ENCODE assay signal across 7 mouse cellular contexts in the genomic region with DNA sequence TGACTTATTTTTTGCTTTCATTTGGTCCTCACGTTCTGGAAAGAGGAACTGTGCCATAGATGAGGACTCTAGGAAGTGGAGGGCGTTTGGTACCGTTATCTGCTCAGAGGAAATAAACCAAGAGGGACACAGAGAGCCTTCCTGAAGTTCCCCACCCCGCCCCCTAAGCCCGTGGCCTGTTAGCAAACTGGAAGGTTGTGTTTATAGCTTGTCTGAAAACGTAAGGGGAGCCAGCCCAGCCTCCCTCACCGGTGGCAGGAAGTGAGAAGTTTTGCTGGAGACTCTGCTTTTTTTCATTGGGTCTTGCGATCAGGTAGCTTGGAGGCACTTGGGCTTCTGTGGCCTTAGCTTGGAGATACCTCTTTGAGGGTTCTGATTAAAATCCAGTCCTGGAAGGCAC. TPM values are rescaled to one million over a fixed set of nuclear protein-coding genes. Genes with fewer than 3 reads are reported as not detected.
DNase-seq lines count a peak whose midpoint lies in the region; ATAC-seq and TF ChIP-seq lines count a peak whose summit lies in the region.

No protein-coding gene starts in this region.

- 6% methylated on average over 8 of the region's 8 CpGs for whole genome bisulfite sequencing in forebrain, postnatal 0 days
- 6% methylated on average over 8 of the region's 8 CpGs for WGBS in hindbrain, embryonic 16.5 days
- 1% methylated on average over 8 of the region's 8 CpGs for WGBS in liver, embryonic 13.5 days (ENCODE audit: insufficient replicate concordance)

- H3K4me2 ChIP-seq in forebrain, postnatal 0 days (ENCODE audit: low read depth) = peak overlapping the region; percentile 69
- peak overlapping the region; percentile 86 for H3K4me2 ChIP-seq in hindbrain, embryonic 16.5 days (ENCODE audit: low read length)
- peak overlapping the region; percentile 77 for H3K4me2 ChIP-seq in liver, embryonic 13.5 days

- no peaks in the 10 kb centered on the region for H3K27me3 ChIP-seq in forebrain, postnatal 0 days (ENCODE audit: insufficient read depth, low read length)
- no peaks in the 10 kb centered on the region for H3K27me3 ChIP-seq in hindbrain, embryonic 16.5 days (replicated peaks; ENCODE audit: control insufficient read depth, insufficient read depth, low read length)
- peaks cover 41% of the 10 kb centered on the region for H3K27me3 ChIP-seq in liver, embryonic 13.5 days

- no peaks in the 10 kb centered on the region for H3K9me3 ChIP-seq in forebrain, postnatal 0 days (ENCODE audit: low read length)
- no peaks in the 10 kb centered on the region for H3K9me3 ChIP-seq in hindbrain, embryonic 16.5 days (ENCODE audit: control insufficient read depth, low read length)
- no peaks in the 10 kb centered on the region for H3K9me3 ChIP-seq in liver, embryonic 13.5 days (replicated peaks)

- peak overlapping the region; percentile 54 for H3K4me3 ChIP-seq in forebrain, postnatal 0 days (ENCODE audit: low read depth, low read length)
- peak overlapping the region; percentile 85 for H3K4me3 ChIP-seq in hindbrain, embryonic 16.5 days (ENCODE audit: low read length)
- H3K4me3 ChIP-seq in liver, embryonic 13.5 days (replicated peaks) = peak overlapping the region; percentile 64

- ATAC-seq in forebrain, postnatal 0 days = no peak
- no peak for ATAC-seq in hindbrain, embryonic 16.5 days
- peak; percentile 57; the same call in 1 of the 2 replicates for ATAC-seq in liver, embryonic 13.5 days (ENCODE audit: low read depth)
- peak; percentile 81 for ATAC-seq in monocyte, adult 5-6 weeks (replicated peaks; ENCODE audit: insufficient number of reproducible peaks, low FRiP score, low TSS enrichment, poor library complexity, severe bottlenecking)

- H3K9ac ChIP-seq in forebrain, postnatal 0 days = peak overlapping the region; percentile 76
- peak overlapping the region; percentile 87 for H3K9ac ChIP-seq in hindbrain, embryonic 16.5 days (ENCODE audit: low read depth, low read length)
- no peak overlapping the region for H3K9ac ChIP-seq in liver, embryonic 13.5 days

- no peaks in the 10 kb centered on the region; the same call in 1 of the 2 replicates for H3K4me1 ChIP-seq in forebrain, postnatal 0 days (ENCODE audit: insufficient read depth)
- peaks cover 7% of the 10 kb centered on the region for H3K4me1 ChIP-seq in hindbrain, embryonic 16.5 days (ENCODE audit: control insufficient read depth, insufficient read depth, low read depth, low read length)
- H3K4me1 ChIP-seq in liver, embryonic 13.5 days (replicated peaks) = peaks cover 14% of the 10 kb centered on the region

- no peak for TF ChIP-seq CTCF in forebrain, postnatal 0 days (IDR thresholded peaks at IDR 0.05; ENCODE audit: low read depth)

- H3K36me3 ChIP-seq in forebrain, postnatal 0 days (ENCODE audit: insufficient read depth) = no peaks in the 10 kb centered on the region
- no peaks in the 10 kb centered on the region for H3K36me3 ChIP-seq in hindbrain, embryonic 16.5 days (ENCODE audit: control insufficient read depth, insufficient read depth, low read length)
- H3K36me3 ChIP-seq in liver, embryonic 13.5 days = no peaks in the 10 kb centered on the region

- H3K27ac ChIP-seq in forebrain, postnatal 0 days (ENCODE audit: low read depth, low read length) = no peak overlapping the region
- H3K27ac ChIP-seq in hindbrain, embryonic 16.5 days (ENCODE audit: low read depth, low read length) = peak overlapping the region; percentile 29
- H3K27ac ChIP-seq in liver, embryonic 13.5 days = no peak overlapping the region

- DNase-seq in CD8-positive naive resting alpha-beta T cell, adult 2 months (ENCODE audit: low read depth in 2 of 2, low spot score in 2 of 2) = peak; percentile 58 to 60
- DNase-seq in adrenal gland, adult 8-10 months = peak; percentile 13
- peak; percentile 7 for DNase-seq in forebrain, postnatal 0 days
- DNase-seq in liver, embryonic 13.5 days = peak; percentile 17
- peak; percentile 44 to 67 for DNase-seq in thymus, postnatal 10 days (ENCODE audit: low spot score in 2 of 2)

RNA-seq across cellular contexts. Expression of a gene that starts 1.2 kb away (rescaled TPM):
- 1 to 10 TPM; 3.3 to 5.0 (median 4.1) TPM for total RNA-seq in adrenal gland, adult 8-10 months (2022)
- 7.9 and 9.0 TPM in 2 replicates for total RNA-seq in forebrain, postnatal 0 days (2014; rRNA removed)
- polyA plus RNA-seq in forebrain, postnatal 0 days (2015; fragmentation: Nextera tagmentation; extraction: Ambion mirVana) = 4.6 and 7.7 TPM in 2 replicates
- 10.3 and 13.7 TPM in 2 replicates for polyA plus RNA-seq in hindbrain, embryonic 16.5 days (2015; fragmentation: Nextera tagmentation; extraction: Ambion mirVana)
- 3.6 and 3.7 TPM in 2 replicates for polyA plus RNA-seq in liver, embryonic 13.5 days (2015; fragmentation: Nextera tagmentation; extraction: Ambion mirVana)
- 78.0 to 89.2 TPM (median 78.1 TPM) in 3 replicates for total RNA-seq in monocyte, adult 5-6 weeks (2017)

Comparison
In these comparisons a context has a peak if more than half of its experiments do, and no peak if none do; other contexts are left out.
1. DNase-seq: peak in every context shown above with its lines; median percentile 59 in CD8-positive naive resting alpha-beta T cell, adult 2 months; 56 in thymus, postnatal 10 days; 17 in liver, embryonic 13.5 days; 13 in adrenal gland, adult 8-10 months; 7 in forebrain, postnatal 0 days.
2. ATAC-seq: peak in liver, embryonic 13.5 days (single experiment) and monocyte, adult 5-6 weeks (single experiment); none in forebrain, postnatal 0 days (single experiment) and hindbrain, embryonic 16.5 days (single experiment).
3. Peak in every context shown above with its lines, with median percentiles within 50 percentile points of each other: H3K4me2 ChIP-seq and H3K4me3 ChIP-seq.